Mouse (Mus musculus): Measurements from ENCODE around the gene Ggct.

- TF ChIP-seq POLR2A (IDR thresholded peaks at IDR 0.05; ENCODE audit: control insufficient read depth, low read depth, low read length) (no peak), CTCF (IDR thresholded peaks at IDR 0.05; ENCODE audit: control insufficient read depth, insufficient read depth, insufficient replicate concordance, low read depth, low read length) (no peak)
Observed at GRCm38 (mm10) chr6:54946241-54946953, 46.4 kb downstream of the Ggct start.

Data from testis, adult 2 months (tissue).